Mouse (Mus musculus): Measurements from ENCODE around the gene Lrrc37a.
"Not testable (repeated sequence)": the region's sequence is repeated elsewhere in the genome, so short reads cannot be mapped to it uniquely, and the experiment has no call there.

Gene Lrrc37a

DNA sequence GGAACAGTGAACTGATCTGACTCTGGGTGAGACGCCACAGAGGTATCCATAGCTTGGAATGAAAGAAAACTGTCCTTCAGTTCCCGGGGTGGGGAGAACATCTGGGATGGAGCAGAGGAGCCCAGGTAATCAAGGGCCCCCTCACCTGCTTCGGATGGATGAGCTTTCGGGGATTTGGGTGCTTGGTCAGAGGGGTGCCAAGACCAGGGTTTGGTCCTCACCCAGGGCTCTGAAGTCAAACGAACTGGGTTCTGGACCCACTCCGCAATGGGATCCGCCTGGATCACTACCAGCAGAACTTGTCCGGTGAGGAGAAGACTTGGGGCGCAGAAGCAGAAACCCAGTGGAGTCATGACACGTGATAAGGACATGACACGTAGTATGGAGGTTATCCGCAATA lies at the start of gene Lrrc37a:
Lrrc37a (minus strand) TSS at position 101 of the 400 bp plus-strand sequence.
- DNase-seq (ENCODE audit: inconsistent age in 2 of 2, low spot score in 1 of 2): no peak

- not testable (repeated sequence) for DNase-seq (ENCODE audit: inconsistent age in 2 of 2, low spot score in 1 of 2)
Observed at GRCm38 (mm10) chr11:103534973-103535372, 30.6 kb upstream of the Lrrc37a start.

DNA sequence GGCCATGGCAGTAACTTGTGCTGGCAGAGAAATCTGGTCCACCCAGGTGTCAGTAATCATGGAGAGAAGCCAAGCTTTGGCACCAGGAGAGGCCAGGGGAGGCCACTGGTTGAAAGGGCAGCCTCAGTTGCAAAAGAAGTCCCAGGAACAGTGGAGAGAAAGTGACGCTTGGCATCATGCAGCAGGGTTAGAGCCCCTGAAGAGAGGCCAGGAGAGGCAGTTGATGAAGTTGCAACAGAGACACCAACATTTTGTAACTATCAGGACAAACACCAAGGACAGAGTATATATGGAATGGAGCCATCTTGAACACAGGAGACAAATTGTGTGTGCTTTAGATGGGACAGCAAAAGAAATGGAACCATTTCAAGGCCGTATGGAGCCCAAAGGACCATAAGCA lies 7.7 kb upstream of the Lrrc37a start:
- DNase-seq (ENCODE audit: inconsistent age in 2 of 2, low spot score in 1 of 2): peak in 1 of 2 experiments; percentile 18

DNA sequence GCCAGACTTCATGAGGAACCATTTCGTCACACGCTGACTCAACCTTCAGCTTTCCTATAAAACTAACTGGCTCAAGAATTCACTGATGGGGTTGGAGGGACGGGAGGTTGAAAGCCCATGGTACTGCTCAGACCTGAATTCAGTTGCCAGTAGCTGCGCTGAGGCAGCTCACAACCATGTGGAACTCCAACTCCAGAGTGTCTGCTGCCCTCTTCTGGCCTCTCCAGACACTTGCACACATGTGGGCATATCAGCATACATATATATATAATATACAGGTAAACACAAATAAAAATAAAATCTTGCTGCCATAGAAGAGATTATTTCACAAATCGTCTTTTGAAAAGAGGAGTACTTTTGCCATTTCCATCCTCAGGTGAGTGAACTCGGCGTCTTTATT lies 40.0 kb downstream of the Lrrc37a start:
- DNase-seq (ENCODE audit: inconsistent age in 2 of 2, low spot score in 1 of 2): peak; percentile 27 to 53

DNA sequence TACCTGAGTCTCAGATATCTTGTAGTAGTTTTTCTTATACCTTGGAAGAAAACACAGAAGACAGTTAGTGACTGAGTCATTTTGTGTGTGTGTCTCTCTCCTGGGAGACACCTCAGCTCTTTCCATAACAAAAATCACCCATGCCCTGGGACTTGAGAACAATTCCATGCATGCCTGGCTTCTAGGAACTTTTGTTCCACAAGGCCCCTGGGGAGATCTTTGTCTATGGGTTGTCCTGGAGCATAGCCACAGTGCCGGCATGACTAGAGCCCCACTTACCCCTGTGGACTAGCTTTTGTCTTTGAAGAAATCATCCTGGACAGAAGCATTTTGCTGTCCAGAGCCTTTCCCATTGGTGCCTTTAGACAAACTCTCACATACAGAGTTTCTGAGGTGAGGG lies 53.3 kb downstream of the Lrrc37a start:
- not testable (repeated sequence) for DNase-seq (ENCODE audit: inconsistent age in 2 of 2, low spot score in 1 of 2)

GRCm38 (mm10) chr11:103449721-103450120 lies 54.7 kb downstream of the Lrrc37a start:
- not testable (repeated sequence) for DNase-seq (ENCODE audit: inconsistent age in 2 of 2, low spot score in 1 of 2)

DNA sequence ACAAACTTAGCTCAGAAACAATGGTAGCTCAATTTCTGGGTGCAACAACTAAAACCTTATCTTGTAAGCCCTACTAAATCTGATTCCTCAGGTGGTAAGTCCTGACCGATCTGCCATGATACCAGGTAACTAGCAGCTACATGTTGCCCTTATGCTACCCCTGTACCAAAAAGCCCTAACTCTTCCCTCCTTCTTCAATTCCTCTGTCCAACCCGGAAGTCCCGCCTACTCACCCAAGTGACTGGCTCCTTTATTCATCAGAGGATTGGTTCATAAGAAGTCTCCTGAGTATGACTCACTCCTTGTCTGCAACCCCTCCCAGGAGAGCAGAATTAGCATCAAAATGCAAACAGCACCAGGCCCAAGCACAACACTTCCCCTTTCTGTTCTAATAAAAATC lies 60.7 kb downstream of the Lrrc37a start:
- DNase-seq (ENCODE audit: inconsistent age in 2 of 2, low spot score in 1 of 2): no peak

DNA sequence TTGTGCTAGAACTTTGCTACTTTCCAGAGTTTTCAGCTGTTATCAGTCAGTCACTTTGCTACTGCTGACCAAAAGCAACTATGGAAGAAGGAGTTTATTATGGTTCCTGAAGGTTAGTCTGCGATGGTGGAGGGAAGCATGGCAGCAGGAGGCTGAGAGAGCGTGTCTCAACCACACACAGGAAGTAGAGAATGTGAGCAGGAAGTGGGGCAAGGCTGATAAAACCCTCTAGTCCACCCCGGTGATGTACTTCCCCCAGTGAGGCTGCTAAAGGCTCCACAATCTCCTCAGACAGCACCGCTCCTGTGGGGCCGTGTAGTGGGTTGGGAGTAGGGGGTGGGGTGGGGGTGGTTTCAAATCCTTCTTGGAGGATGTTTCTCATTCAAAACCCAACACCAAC lies 68.1 kb downstream of the Lrrc37a start:
- DNase-seq (ENCODE audit: inconsistent age in 2 of 2, low spot score in 1 of 2): no peak

DNA sequence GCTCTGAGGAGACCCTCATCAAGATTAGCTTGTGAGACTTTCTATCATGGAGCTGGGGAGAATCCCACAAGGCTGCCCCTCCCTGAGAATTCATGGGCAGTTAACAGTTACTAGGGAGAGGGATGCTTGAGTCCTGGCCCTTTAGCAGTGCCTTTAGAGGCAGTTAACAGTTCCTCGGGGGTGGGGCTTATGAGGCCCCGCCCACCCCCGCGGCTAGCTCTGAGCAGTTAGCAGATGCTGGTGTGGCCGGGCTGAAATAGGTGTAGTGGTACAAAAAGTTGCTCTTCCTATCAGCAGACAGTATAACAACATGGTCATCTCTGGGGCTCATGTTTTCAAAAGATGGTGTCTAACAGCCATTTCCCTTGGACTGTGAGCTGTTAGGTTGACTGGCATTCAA lies 79.4 kb downstream of the Lrrc37a start:
- DNase-seq (ENCODE audit: inconsistent age in 2 of 2, low spot score in 1 of 2): no peak

DNA sequence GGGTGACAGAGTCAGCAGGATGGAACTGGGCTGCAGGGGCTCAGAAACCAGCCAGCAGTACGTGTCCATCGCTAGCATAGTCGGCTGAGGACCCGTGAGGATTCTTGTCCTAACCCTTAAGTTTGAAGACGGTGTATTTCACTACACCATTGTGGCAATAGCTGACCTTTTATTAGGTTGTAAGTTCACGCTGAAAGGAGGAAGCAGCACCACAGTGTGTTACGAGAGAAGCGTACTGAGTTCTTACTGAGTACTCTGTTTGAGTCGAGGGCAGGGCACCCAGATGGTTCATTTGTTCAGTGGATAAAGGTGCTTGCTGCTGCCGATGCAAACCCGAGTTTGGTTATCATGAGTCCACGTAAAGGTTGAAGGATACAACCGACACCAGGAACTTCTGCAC lies 84.7 kb downstream of the Lrrc37a start:
- DNase-seq (ENCODE audit: inconsistent age in 2 of 2, low spot score in 1 of 2): no peak

DNA sequence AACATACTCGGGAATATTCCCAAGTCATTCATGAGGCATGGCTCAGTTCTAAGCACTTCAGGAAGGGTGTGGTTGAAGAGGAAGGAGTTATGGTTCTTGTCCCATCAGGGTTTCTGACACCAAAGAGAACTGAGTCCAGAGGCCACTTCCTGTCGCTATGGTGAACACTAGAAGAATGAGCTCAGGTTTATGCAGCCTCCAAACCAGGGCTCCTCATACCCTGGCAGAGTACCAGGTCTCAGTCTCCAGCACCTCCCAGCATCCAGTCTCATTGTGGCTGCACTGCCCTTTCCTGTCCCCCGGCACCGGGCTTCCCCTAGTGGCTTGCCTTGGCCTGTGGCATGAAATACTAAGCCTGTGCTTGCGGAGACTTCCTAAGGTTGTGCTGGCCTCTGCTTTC lies 85.2 kb downstream of the Lrrc37a start:
- DNase-seq (ENCODE audit: inconsistent age in 2 of 2, low spot score in 1 of 2): no peak

GRCm38 (mm10) chr11:103413516-103413915 lies 90.9 kb downstream of the Lrrc37a start:
- DNase-seq (ENCODE audit: inconsistent age in 2 of 2, low spot score in 1 of 2): no peak

- DNase-seq (ENCODE audit: inconsistent age in 2 of 2, low spot score in 1 of 2): no peak
Observed at GRCm38 (mm10) chr11:103412950-103413423, 91.4 kb downstream of the Lrrc37a start.

DNA sequence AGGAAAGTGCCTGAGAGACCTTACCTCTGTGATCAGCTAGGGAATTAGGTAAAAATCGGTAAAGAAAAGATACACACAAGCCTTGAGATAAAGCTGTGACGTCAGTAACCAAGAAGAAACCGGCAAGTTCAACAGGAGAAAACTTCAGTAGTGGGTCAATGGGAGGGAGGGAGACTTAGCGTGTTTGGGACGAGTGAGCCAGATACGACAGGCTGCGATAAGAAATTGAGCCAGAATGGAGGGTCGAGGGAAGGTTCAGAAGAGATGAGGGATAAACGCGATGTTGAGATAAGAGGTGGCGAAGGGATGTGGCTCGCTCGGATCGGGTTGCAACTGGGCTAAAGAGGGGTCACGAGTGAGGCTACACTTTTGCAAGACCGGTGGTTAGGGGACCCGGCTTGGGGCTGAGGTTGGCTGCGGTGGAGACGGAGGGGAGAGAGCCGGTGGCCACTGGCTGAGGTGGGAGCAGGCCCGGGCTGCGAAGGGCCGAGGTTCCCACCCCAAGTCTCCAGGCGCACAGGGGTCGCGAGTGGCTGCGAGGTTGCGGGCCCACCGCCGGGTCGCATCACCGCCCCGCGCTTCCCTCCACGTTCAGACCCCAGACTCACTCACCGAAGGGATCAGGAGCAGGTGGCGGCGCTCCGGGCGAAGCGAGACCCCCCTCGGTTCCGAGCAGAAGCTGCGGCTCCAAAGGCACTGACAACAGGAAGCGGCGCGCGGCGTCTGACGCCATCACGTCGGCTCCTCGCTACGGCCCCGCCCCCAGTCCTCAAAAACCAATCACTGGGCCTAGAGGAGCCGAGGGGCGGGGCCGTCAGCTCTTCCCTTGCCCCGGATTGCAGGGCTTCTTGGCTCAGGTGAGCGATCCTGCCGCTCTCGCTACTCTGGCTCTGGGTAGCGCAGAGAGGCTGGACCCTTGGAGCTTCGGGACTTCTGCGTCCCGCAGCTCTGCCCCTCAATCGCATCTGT lies 92.1 kb downstream of the Lrrc37a start, which contains the start of gene Plekhm1:
Plekhm1 (minus strand) TSS at position 707 of the 969 bp plus-strand sequence.
- peak; percentile 96 to 97 for DNase-seq (ENCODE audit: inconsistent age in 2 of 2, low spot score in 1 of 2)

DNA sequence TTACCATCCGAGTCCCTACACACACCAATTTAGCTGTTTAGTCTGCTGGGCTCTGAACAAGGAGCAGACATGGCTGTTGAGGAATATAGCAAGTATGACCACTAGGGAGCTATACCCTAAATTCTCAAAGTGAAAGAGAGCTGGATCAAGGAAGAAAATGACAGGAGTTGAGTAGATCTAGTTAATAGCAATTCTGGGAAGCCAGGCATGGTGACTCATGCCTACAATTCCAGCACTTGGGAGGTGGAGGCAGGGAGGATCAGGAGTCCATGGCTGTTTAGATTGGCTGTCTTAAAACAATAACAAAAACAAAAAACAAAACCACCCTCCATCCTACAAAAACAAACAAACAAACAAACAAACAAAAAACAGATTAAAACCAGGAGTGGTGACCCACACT lies 93.1 kb downstream of the Lrrc37a start:
- peak in 1 of 2 experiments; percentile 39 for DNase-seq (ENCODE audit: inconsistent age in 2 of 2, low spot score in 1 of 2)

- no peak for DNase-seq (ENCODE audit: inconsistent age in 2 of 2, low spot score in 1 of 2)
Observed at GRCm38 (mm10) chr11:103408880-103409279, 95.5 kb downstream of the Lrrc37a start.

- not testable (repeated sequence) for DNase-seq (ENCODE audit: inconsistent age in 2 of 2, low spot score in 1 of 2)
Observed at GRCm38 (mm10) chr11:103407136-103407535, 97.3 kb downstream of the Lrrc37a start.

DNA sequence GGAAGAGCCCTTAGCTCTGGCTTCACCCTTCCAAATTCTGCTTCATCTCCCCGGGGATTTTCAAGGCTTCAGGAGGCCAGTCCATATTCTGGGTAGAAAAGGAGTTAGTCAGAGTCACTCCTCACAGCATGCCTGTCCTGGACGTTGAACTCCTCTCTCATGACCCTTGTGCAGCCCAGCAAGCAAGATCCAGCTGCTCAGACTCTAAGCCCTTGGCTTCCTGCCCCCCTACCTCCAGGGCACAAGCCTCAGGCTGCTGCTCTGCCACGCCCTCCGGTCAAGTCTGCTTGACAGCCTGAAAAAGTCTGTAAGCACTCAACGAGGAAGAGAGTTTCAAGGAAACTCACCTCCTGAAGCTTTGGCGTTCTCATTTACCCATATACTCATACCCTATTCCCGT lies 97.8 kb downstream of the Lrrc37a start:
- no peak for DNase-seq (ENCODE audit: inconsistent age in 2 of 2, low spot score in 1 of 2)

DNA sequence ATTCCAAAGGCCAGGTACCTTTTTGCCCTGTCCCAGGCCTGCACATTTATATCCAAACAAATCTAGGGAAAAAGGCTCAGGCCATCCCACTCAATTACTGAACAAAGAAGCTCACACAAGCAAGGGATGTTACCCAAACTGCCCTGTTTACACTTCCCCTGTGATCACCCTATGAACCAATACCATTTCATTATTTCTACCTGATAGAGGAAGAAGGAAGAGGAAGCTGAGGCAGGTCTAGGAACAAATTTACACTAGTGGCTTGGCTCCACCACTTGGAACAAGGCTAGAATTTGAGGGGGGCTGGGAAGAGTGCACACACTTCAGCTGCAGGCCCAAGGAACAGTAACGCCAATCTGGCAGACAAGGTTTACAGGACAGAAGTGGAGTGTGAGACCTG lies 98.6 kb downstream of the Lrrc37a start:
- no peak for DNase-seq (ENCODE audit: inconsistent age in 2 of 2, low spot score in 1 of 2)

GRCm38 (mm10) chr11:103404618-103405017 lies 99.8 kb downstream of the Lrrc37a start:
- DNase-seq (ENCODE audit: inconsistent age in 2 of 2, low spot score in 1 of 2): no peak

DNA sequence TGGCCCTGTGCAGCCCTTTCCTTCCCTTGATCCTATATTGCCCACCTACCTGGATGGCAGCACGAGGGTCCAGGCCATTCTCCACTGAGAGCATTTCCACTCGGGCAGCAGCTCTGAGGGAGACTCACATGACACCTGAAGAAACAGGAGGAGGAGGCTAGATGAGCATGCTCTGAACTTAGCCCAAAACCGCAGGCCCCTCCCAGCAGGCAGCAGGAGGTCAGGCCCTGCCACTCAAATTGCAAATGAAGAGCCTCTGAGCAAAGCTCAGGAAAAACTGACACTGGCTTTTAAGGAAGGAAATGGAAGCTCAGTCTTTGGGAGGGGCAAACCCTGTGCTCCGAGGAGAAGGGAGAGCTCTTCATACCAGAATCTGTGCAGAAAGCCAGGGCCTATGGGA lies 100.6 kb downstream of the Lrrc37a start:
- DNase-seq (ENCODE audit: inconsistent age in 2 of 2, low spot score in 1 of 2): peak in 1 of 2 experiments; percentile 21

DNA sequence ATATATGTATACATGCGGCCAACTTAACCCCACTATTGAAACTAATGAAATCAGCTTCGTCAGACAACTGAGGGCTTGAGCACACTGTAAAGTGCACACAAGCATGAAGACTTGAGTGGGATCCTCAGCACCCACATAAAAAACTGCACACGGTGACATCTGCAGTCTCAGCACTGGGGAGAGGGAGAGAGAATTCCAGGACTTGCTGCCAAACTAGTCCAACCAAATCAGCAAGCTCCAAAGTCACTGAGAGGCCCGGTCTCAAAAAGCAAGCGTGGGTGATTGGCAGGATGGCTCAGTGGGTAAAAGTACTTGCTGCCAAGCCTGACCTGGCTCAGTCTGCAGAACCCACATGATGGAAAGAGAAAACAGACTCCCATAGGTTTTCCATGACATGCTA lies 101.7 kb downstream of the Lrrc37a start:
- DNase-seq (ENCODE audit: inconsistent age in 2 of 2, low spot score in 1 of 2): no peak
